Mouse (Mus musculus): ENCODE data around the gene Fat1. TPM values are rescaled to one million over a fixed set of nuclear protein-coding genes. Genes with fewer than 3 reads are reported as not detected.

Gene Fat1
- total and polyA plus RNA-seq, 3 experiments = under 0.01 TPM; not detected in 2

DNA sequence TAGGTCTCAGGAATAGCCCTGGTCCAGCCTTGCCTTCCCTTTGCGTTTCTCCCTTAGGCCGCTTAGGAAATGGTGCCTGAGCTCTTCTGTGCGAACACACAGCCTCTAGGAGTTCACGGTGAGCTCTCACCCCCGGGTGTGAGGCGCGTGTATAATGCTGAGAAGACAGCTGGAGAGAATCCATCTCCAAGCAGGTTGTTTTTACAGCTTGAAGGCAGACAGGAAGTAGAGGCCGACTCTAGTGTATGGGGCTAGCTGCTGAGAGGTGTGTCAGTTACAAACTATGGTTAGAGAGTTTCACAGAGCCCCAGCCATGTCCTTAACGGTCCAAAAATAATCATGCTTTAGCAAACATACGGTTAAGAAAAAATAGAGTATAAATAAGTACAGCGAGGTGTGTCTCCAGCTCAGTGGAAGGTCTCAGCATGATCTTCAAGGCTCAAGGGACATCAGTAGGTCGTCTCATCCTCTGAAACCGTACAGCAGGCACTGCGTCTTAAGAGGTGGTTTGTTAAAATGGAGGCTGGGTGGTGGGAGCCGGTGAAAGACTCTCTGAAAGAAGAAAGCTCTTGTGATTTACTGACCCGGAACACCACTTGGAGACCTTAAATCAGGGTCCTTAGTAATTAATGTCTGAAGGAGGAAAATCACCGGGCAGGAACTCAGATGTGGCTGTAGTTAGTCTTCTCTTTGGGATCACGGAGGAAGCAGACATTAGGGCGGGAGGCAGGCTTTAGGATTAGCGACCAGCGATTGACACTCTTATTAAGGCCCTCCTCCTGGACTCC lies 56.6 kb downstream of the Fat1 start:
- Histone ChIP-seq H3K27me3 (ENCODE audit: control insufficient read depth in 1 of 2, insufficient read depth in 2 of 2, low read length in 2 of 2) (no peaks in the 10 kb centered on the region), H3K4me1 (ENCODE audit: control insufficient read depth in 1 of 2, insufficient read depth in 2 of 2, low read length in 2 of 2) (no peaks in the 10 kb centered on the region), H3K9me3 (replicated peaks; ENCODE audit: insufficient read depth, low read length) (no peaks in the 10 kb centered on the region), H3K27ac (ENCODE audit: control insufficient read depth, low read depth, low read length) (no peak overlapping the region), H3K79me2 (ENCODE audit: control insufficient read depth, insufficient read depth, low read length, poor library complexity) (no peaks in the 10 kb centered on the region), H3K36me3 (ENCODE audit: control insufficient read depth in 1 of 2, insufficient read depth in 2 of 2, low read length in 2 of 2) (no peaks in the 10 kb centered on the region), H3K4me3 (ENCODE audit: control insufficient read depth in 1 of 2, insufficient read depth in 1 of 2, low read depth in 2 of 2, low read length in 2 of 2) (no peak overlapping the region), H3K9ac (ENCODE audit: control insufficient read depth, low read depth, low read length, poor library complexity, severe bottlenecking) (no peak overlapping the region)
- TF ChIP-seq MAX (IDR thresholded peaks at IDR 0.05; ENCODE audit: low read length) (no peak), KAT2A (conservative IDR thresholded peaks at IDR 0.05; ENCODE audit: low read depth, low read length) (no peak), CHD2 (IDR thresholded peaks at IDR 0.05; ENCODE audit: low read length) (no peak), CHD1 (IDR thresholded peaks at IDR 0.05; ENCODE audit: low read depth, low read length) (no peak), NELFE (IDR thresholded peaks at IDR 0.05; ENCODE audit: low read depth, low read length) (no peak), ZNF384 (IDR thresholded peaks at IDR 0.05; ENCODE audit: low read depth, low read length) (no peak), MYC (IDR thresholded peaks at IDR 0.05; ENCODE audit: low read depth, low read length) (no peak), ELF1 (IDR thresholded peaks at IDR 0.05; ENCODE audit: low read depth, low read length) (no peak), MEF2A (IDR thresholded peaks at IDR 0.05; ENCODE audit: extremely low read depth, insufficient replicate concordance, low read depth, low read length, poor library complexity, severe bottlenecking) (no peak)
- DNase-seq (ENCODE audit: low read depth, low spot score) = no peak

- Histone ChIP-seq H3K27me3 (ENCODE audit: control insufficient read depth in 1 of 2, insufficient read depth in 2 of 2, low read length in 2 of 2) (no peaks in the 10 kb centered on the region), H3K4me1 (ENCODE audit: control insufficient read depth in 1 of 2, insufficient read depth in 2 of 2, low read length in 2 of 2) (no peaks in the 10 kb centered on the region), H3K79me2 (ENCODE audit: control insufficient read depth, insufficient read depth, low read length, poor library complexity) (no peaks in the 10 kb centered on the region), H3K9me3 (replicated peaks; ENCODE audit: insufficient read depth, low read length) (no peaks in the 10 kb centered on the region), H3K36me3 (ENCODE audit: control insufficient read depth in 1 of 2, insufficient read depth in 2 of 2, low read length in 2 of 2) (no peaks in the 10 kb centered on the region), H3K27ac (ENCODE audit: control insufficient read depth, low read depth, low read length) (no peak overlapping the region), H3K9ac (ENCODE audit: control insufficient read depth, low read depth, low read length, poor library complexity, severe bottlenecking) (no peak overlapping the region), H3K4me3 (ENCODE audit: control insufficient read depth in 1 of 2, insufficient read depth in 1 of 2, low read depth in 2 of 2, low read length in 2 of 2) (no peak overlapping the region)
- no peak for TF ChIP-seq UBTF (IDR thresholded peaks at IDR 0.05; ENCODE audit: borderline replicate concordance, insufficient read depth, low read depth, low read length)
- no peak for TF ChIP-seq TAL1 (IDR thresholded peaks at IDR 0.05; ENCODE audit: low read length)
- no peak for DNase-seq (ENCODE audit: low read depth, low spot score)
These were observed 57.4 kb downstream of the Fat1 start for GRCm38 (mm10) chr8:44992664-44993063.

DNA sequence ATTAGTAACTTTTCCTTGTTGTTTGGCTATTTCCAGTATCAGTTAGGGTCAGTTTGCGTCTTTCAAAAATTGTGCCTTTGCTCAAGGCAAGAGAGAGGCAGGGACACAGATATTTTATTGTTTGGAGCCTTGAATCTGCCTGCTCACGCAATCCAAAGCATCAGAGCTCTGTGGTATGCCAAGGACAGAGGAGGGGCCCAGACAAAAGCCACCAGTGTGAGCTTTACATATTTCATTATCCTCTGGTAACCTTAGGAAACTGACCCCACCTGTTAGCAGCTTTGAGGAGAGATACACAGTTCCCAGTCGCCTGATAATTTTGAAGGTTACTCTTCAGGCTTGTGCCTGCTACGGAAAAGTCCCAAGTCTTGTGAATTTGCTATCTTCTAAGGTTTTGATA lies 58.1 kb downstream of the Fat1 start:
- Histone ChIP-seq H3K4me3 (ENCODE audit: control insufficient read depth in 1 of 2, insufficient read depth in 1 of 2, low read depth in 2 of 2, low read length in 2 of 2) (no peak overlapping the region), H3K9me3 (replicated peaks; ENCODE audit: insufficient read depth, low read length) (no peaks in the 10 kb centered on the region), H3K36me3 (ENCODE audit: control insufficient read depth in 1 of 2, insufficient read depth in 2 of 2, low read length in 2 of 2) (no peaks in the 10 kb centered on the region), H3K27ac (ENCODE audit: control insufficient read depth, low read depth, low read length) (no peak overlapping the region), H3K79me2 (ENCODE audit: control insufficient read depth, insufficient read depth, low read length, poor library complexity) (no peaks in the 10 kb centered on the region), H3K4me1 (ENCODE audit: control insufficient read depth in 1 of 2, insufficient read depth in 2 of 2, low read length in 2 of 2) (no peaks in the 10 kb centered on the region), H3K9ac (ENCODE audit: control insufficient read depth, low read depth, low read length, poor library complexity, severe bottlenecking) (no peak overlapping the region), H3K27me3 (ENCODE audit: control insufficient read depth in 1 of 2, insufficient read depth in 2 of 2, low read length in 2 of 2) (no peaks in the 10 kb centered on the region)
- no peak for DNase-seq (ENCODE audit: low read depth, low spot score)
- TF ChIP-seq MAFK (IDR thresholded peaks at IDR 0.05; ENCODE audit: borderline replicate concordance, low read depth, low read length) (no peak), ZC3H11A (IDR thresholded peaks at IDR 0.05; ENCODE audit: low read depth, low read length) (no peak), JUND (IDR thresholded peaks at IDR 0.05; ENCODE audit: low read depth, low read length) (no peak), BHLHE40 (IDR thresholded peaks at IDR 0.05; ENCODE audit: borderline replicate concordance, low read depth, low read length) (no peak), UBTF (IDR thresholded peaks at IDR 0.05; ENCODE audit: borderline replicate concordance, insufficient read depth, low read depth, low read length) (no peak)
